Mouse (Mus musculus) MEL (cell line): ENCODE measurements around the gene Nrip1.

Source experiments
- CTCF ChIP-seq, 3 experiments: IDR thresholded peaks in 2 of 3; conservative IDR thresholded peaks in 1 of 3; 2 replicates each; pipeline ENCODE4 v1.5.1; 2011 to 2012; ENCODE audit warnings: low read length in 3 of 3, low read depth in 2 of 3, mild to moderate bottlenecking in 2 of 3, improper control_type of control experiment in 1 of 3, inconsistent platforms in 1 of 3, mixed read lengths in 1 of 3, moderate library complexity in 1 of 3; ENCODE audit not compliant: control insufficient read depth in 1 of 3, insufficient read depth in 1 of 3, poor library complexity in 1 of 3, severe bottlenecking in 1 of 3
- HCFC1 ChIP-seq: IDR thresholded peaks from 2 replicates; pipeline ENCODE4 v1.6.1; 2012; ENCODE audit warnings: low read depth, mild to moderate bottlenecking, inconsistent platforms, low read length, improper control_type of control experiment, moderate library complexity

- TF ChIP-seq HCFC1 (no peak), CTCF (IDR thresholded peaks at IDR 0.05 in 2 of 3, conservative IDR thresholded peaks at IDR 0.05 in 1 of 3; ENCODE audit: control insufficient read depth in 1 of 3, insufficient read depth in 1 of 3, low read depth in 2 of 3, low read length in 3 of 3, poor library complexity in 1 of 3, severe bottlenecking in 1 of 3) (no peak)
These were observed 55.2 kb downstream of the Nrip1 start for GRCm38 (mm10) chr16:76318331-76318922.
